Mouse (Mus musculus) stomach, embryonic 16.5 days (tissue): Measurements from ENCODE around the gene Vamp9. TPM values are rescaled to one million over a fixed set of nuclear protein-coding genes. Genes with fewer than 3 reads are reported as not detected.
A peak's percentile ranks its signal among the peaks of the same experiment; 100 is the strongest.

Experiments
- ATAC-seq: fragments of 200-750 bp; cut with Nextera tagmentation; 2 replicates; pipeline ENCODE4 v1.8.0; 2017; ENCODE audit warnings: moderate number of reproducible peaks, moderate TSS enrichment; ENCODE audit not compliant: insufficient read depth, low FRiP score
- H3K27ac ChIP-seq: fragments of 300-500 bp; sonication (generic); 2 replicates; pipeline ENCODE4 v1.5.1; 2014; ENCODE audit warnings: low read length
- H3K27me3 ChIP-seq: fragments of 300-500 bp; sonication (generic); 2 replicates; pipeline ENCODE4 v1.6.1; 2014; ENCODE audit warnings: low read length, control low read depth, mixed read lengths; ENCODE audit not compliant: control insufficient read depth, insufficient read depth
- H3K36me3 ChIP-seq: fragments of 300-500 bp; sonication (generic); 2 replicates; pipeline ENCODE4 v1.6.1; 2014; ENCODE audit warnings: low read length; ENCODE audit not compliant: control insufficient read depth, insufficient read depth
- H3K4me1 ChIP-seq: fragments of 300-500 bp; sonication (generic); 2 replicates; pipeline ENCODE4 v1.6.1; 2014; ENCODE audit warnings: low read length, control low read depth, mixed read lengths; ENCODE audit not compliant: control insufficient read depth, insufficient read depth
- H3K4me2 ChIP-seq: fragments of 300-500 bp; sonication (generic); 2 replicates; pipeline ENCODE4 v1.6.1; 2014; ENCODE audit warnings: low read depth, low read length, mixed read lengths
- H3K4me3 ChIP-seq: fragments of 300-500 bp; sonication (generic); replicated peaks from 2 replicates; pipeline ENCODE4 v1.5.1; 2014; ENCODE audit warnings: mild to moderate bottlenecking, low read length
- H3K9ac ChIP-seq: fragments of 300-500 bp; sonication (generic); 2 replicates; pipeline ENCODE4 v1.6.1; 2014; ENCODE audit warnings: low read length
- H3K9me3 ChIP-seq: fragments of 300-500 bp; sonication (generic); replicated peaks from 2 replicates; pipeline ENCODE4 v1.6.1; 2016; ENCODE audit warnings: low read length, control low read depth; ENCODE audit not compliant: control insufficient read depth
- WGBS: fragments of 180-500 bp; shearing (Covaris S2); extraction: QIAGEN DNeasy Blood & Tissue Kit; methylation state at CpG from one replicate; pipeline ENCODE4 v1.1.7; 2014; 5-methylcytosine and 5-hydroxymethylcytosine counted together
- polyA plus RNA-seq: library from polyadenylated mRNA; unstranded; fragments of >200 nt; fragmentation: Nextera tagmentation; extraction: Ambion mirVana; gene quantifications from 2 replicates; pipeline ENCODE4 v1.2.1, GENCODE M21; 2015

Gene Vamp9
- polyA plus RNA-seq, 1 experiment from 2014 or later: not detected

- H3K9ac ChIP-seq: no peak overlapping the region
- no peak overlapping the region for H3K4me3 ChIP-seq
- H3K27me3 ChIP-seq: no peaks in the 10 kb centered on the region
- H3K4me1 ChIP-seq: no peaks in the 10 kb centered on the region
- no peaks in the 10 kb centered on the region for H3K36me3 ChIP-seq
- no peak overlapping the region for H3K4me2 ChIP-seq
- no peak overlapping the region for H3K27ac ChIP-seq
- H3K9me3 ChIP-seq: peaks cover 6% of the 10 kb centered on the region; the same call in 1 of the 2 replicates
- no peak for ATAC-seq
- 46% methylated on average over 9 of the region's 9 CpGs for WGBS
These were observed 28.5 kb upstream of the Vamp9 start for GRCm38 (mm10) chr5:99877565-99877964.

- no peak for ATAC-seq
- H3K4me3 ChIP-seq: no peak overlapping the region
- WGBS: 89% methylated on average over 3 of the region's 3 CpGs
These were observed 23.6 kb upstream of the Vamp9 start for GRCm38 (mm10) chr5:99882441-99882840.

GRCm38 (mm10) chr5:99884035-99884434 is 22.0 kb upstream of the Vamp9 start:
- Histone ChIP-seq H3K27me3 (no peaks in the 10 kb centered on the region), H3K4me2 (no peak overlapping the region), H3K9ac (no peak overlapping the region), H3K27ac (no peak overlapping the region), H3K36me3 (no peaks in the 10 kb centered on the region), H3K4me1 (no peaks in the 10 kb centered on the region), H3K9me3 (no peaks in the 10 kb centered on the region), H3K4me3 (no peak overlapping the region)
- ATAC-seq: no peak
- WGBS: 89% methylated on average over 4 of the region's 4 CpGs

More at GRCm38 (mm10) chr5:99882441-99882840, 23.6 kb upstream of the Vamp9 start:
- no peaks in the 10 kb centered on the region for H3K9me3 ChIP-seq
- no peaks in the 10 kb centered on the region for H3K4me1 ChIP-seq
- no peak overlapping the region for H3K27ac ChIP-seq
- no peak overlapping the region for H3K9ac ChIP-seq
- no peaks in the 10 kb centered on the region for H3K36me3 ChIP-seq
- no peaks in the 10 kb centered on the region for H3K27me3 ChIP-seq
- no peak overlapping the region for H3K4me2 ChIP-seq

GRCm38 (mm10) chr5:99887133-99887532 is 18.9 kb upstream of the Vamp9 start:
- no peak overlapping the region for H3K9ac ChIP-seq

GRCm38 (mm10) chr5:99891516-99892441 is 14.3 kb upstream of the Vamp9 start:
- 51% methylated on average over 12 of the region's 12 CpGs for WGBS
- Histone ChIP-seq H3K9ac (no peak overlapping the region), H3K4me1 (no peaks in the 10 kb centered on the region), H3K9me3 (no peaks in the 10 kb centered on the region), H3K4me2 (no peak overlapping the region), H3K36me3 (no peaks in the 10 kb centered on the region), H3K27me3 (no peaks in the 10 kb centered on the region), H3K4me3 (no peak overlapping the region), H3K27ac (no peak overlapping the region)
- ATAC-seq: no peak

More at GRCm38 (mm10) chr5:99887133-99887532, 18.9 kb upstream of the Vamp9 start:
- H3K4me1 ChIP-seq: no peaks in the 10 kb centered on the region
- H3K27ac ChIP-seq: no peak overlapping the region
- no peak for ATAC-seq
- H3K36me3 ChIP-seq: no peaks in the 10 kb centered on the region
- H3K27me3 ChIP-seq: no peaks in the 10 kb centered on the region
- no peak overlapping the region for H3K4me2 ChIP-seq
- 82% methylated on average over 1 of the region's 1 CpGs for WGBS
- H3K4me3 ChIP-seq: no peak overlapping the region
- no peaks in the 10 kb centered on the region for H3K9me3 ChIP-seq

GRCm38 (mm10) chr5:99900041-99900440 is 6.0 kb upstream of the Vamp9 start:
- Histone ChIP-seq H3K27me3 (no peaks in the 10 kb centered on the region), H3K4me3 (no peak overlapping the region), H3K27ac (no peak overlapping the region), H3K4me2 (no peak overlapping the region), H3K9ac (no peak overlapping the region), H3K36me3 (no peaks in the 10 kb centered on the region), H3K9me3 (no peaks in the 10 kb centered on the region), H3K4me1 (no peaks in the 10 kb centered on the region)
- ATAC-seq: peak; percentile 69; the same call in 1 of the 2 replicates
- 10% methylated on average over 6 of the region's 6 CpGs for WGBS

- no peaks in the 10 kb centered on the region for H3K4me1 ChIP-seq
- peak overlapping the region; percentile 73; the same call in 1 of the 2 replicates for H3K4me2 ChIP-seq
- peak overlapping the region; percentile 62 for H3K4me3 ChIP-seq
- no peaks in the 10 kb centered on the region for H3K27me3 ChIP-seq
- H3K9me3 ChIP-seq: no peaks in the 10 kb centered on the region
- no peak overlapping the region for H3K9ac ChIP-seq
- ATAC-seq: no peak
- H3K36me3 ChIP-seq: no peaks in the 10 kb centered on the region
- H3K27ac ChIP-seq: peak overlapping the region; percentile 35; the same call in 1 of the 2 replicates
- 55% methylated on average over 7 of the region's 7 CpGs for WGBS
These were observed 323 bp upstream of the Vamp9 start for GRCm38 (mm10) chr5:99905731-99906130.

- Histone ChIP-seq H3K36me3 (no peaks in the 10 kb centered on the region), H3K9me3 (no peaks in the 10 kb centered on the region), H3K4me3 (no peak overlapping the region), H3K9ac (no peak overlapping the region), H3K27ac (no peak overlapping the region), H3K27me3 (no peaks in the 10 kb centered on the region), H3K4me2 (no peak overlapping the region), H3K4me1 (no peaks in the 10 kb centered on the region)
- WGBS: 27% methylated on average over 7 of the region's 7 CpGs
- no peak for ATAC-seq
These were observed 9.4 kb downstream of the Vamp9 start for GRCm38 (mm10) chr5:99915494-99915893.

- H3K27ac ChIP-seq: no peak overlapping the region
- H3K27me3 ChIP-seq: no peaks in the 10 kb centered on the region
- H3K9me3 ChIP-seq: no peaks in the 10 kb centered on the region
- no peak overlapping the region for H3K9ac ChIP-seq
- no peaks in the 10 kb centered on the region for H3K4me1 ChIP-seq
- no peak overlapping the region for H3K4me3 ChIP-seq
- ATAC-seq: no peak
- WGBS: 77% methylated on average over 8 of the region's 8 CpGs
- H3K36me3 ChIP-seq: no peaks in the 10 kb centered on the region
- H3K4me2 ChIP-seq: no peak overlapping the region
These were observed 16.0 kb downstream of the Vamp9 start for GRCm38 (mm10) chr5:99922033-99922432.
